Mouse (Mus musculus): ENCODE results near the gene Larp6.

Larp6 gene

GRCm38 (mm10) chr9:60715828-60716227, 3.0 kb downstream of the Larp6 start:
- no peak for DNase-seq

GRCm38 (mm10) chr9:60718284-60718683, 5.5 kb downstream of the Larp6 start:
- DNase-seq: peak; percentile 47 to 70

GRCm38 (mm10) chr9:60719687-60720086, 6.9 kb downstream of the Larp6 start:
- no peak for DNase-seq

- no peak for DNase-seq
Observed at GRCm38 (mm10) chr9:60724968-60725367, 12.2 kb downstream of the Larp6 start.

GRCm38 (mm10) chr9:60734321-60734720, 21.5 kb downstream of the Larp6 start:
- no peak for DNase-seq

GRCm38 (mm10) chr9:60739126-60739525, 26.3 kb downstream of the Larp6 start:
- no peak for DNase-seq

GRCm38 (mm10) chr9:60741436-60741835, 28.6 kb downstream of the Larp6 start:
- no peak for DNase-seq

GRCm38 (mm10) chr9:60742516-60742915, 29.7 kb downstream of the Larp6 start:
- DNase-seq: no peak

GRCm38 (mm10) chr9:60743180-60743900, 30.6 kb downstream of the Larp6 start:
- peak in 1 of 2 experiments; percentile 18 for DNase-seq

GRCm38 (mm10) chr9:60744171-60744969, 31.6 kb downstream of the Larp6 start:
- peak in 1 of 2 experiments; percentile 41 for DNase-seq

GRCm38 (mm10) chr9:60744971-60745370, 32.2 kb downstream of the Larp6 start:
- no peak for DNase-seq

GRCm38 (mm10) chr9:60746561-60746960, 33.8 kb downstream of the Larp6 start:
- DNase-seq: no peak

GRCm38 (mm10) chr9:60747672-60748071, 34.9 kb downstream of the Larp6 start:
- no peak for DNase-seq

GRCm38 (mm10) chr9:60748191-60748590, 35.4 kb downstream of the Larp6 start:
- DNase-seq: no peak

- DNase-seq: no peak
Observed at GRCm38 (mm10) chr9:60749105-60749504, 36.3 kb downstream of the Larp6 start.

- DNase-seq: no peak
Observed at GRCm38 (mm10) chr9:60751098-60751497, 38.3 kb downstream of the Larp6 start.

- DNase-seq: no peak
Observed at GRCm38 (mm10) chr9:60751971-60752370, 39.2 kb downstream of the Larp6 start.

GRCm38 (mm10) chr9:60752636-60753035, 39.8 kb downstream of the Larp6 start:
- DNase-seq: no peak

GRCm38 (mm10) chr9:60756258-60756657, 43.5 kb downstream of the Larp6 start:
- peak; percentile 43 to 76 for DNase-seq

- no peak for DNase-seq
Observed at GRCm38 (mm10) chr9:60756866-60757740, 44.3 kb downstream of the Larp6 start.

GRCm38 (mm10) chr9:60757817-60758216, 45.0 kb downstream of the Larp6 start:
- no peak for DNase-seq

- DNase-seq: no peak
Observed at GRCm38 (mm10) chr9:60759436-60760007, 46.7 kb downstream of the Larp6 start.

GRCm38 (mm10) chr9:60765181-60765580, 52.4 kb downstream of the Larp6 start:
- no peak for DNase-seq
